Mouse (Mus musculus) urinary bladder, postnatal 10 days (tissue): Measurements from ENCODE around the gene Csde1.

Experiments
- DNase-seq: peaks from one replicate; pipeline ENCODE4 v3.0.0; 2022; ENCODE audit warnings: low spot score

Gene Csde1

GRCm38 (mm10) chr3:103020249-103020942 is at the start of gene Csde1:
Gene Csde1, plus strand, starts transcription at chr3:103020426.
- DNase-seq, result peak; percentile 83

GRCm38 (mm10) chr3:102970508-102970907 is 49.7 kb upstream of the Csde1 start:
- DNase-seq, result no peak

GRCm38 (mm10) chr3:102976906-102977305 is 43.3 kb upstream of the Csde1 start:
- no peak for DNase-seq

GRCm38 (mm10) chr3:102979550-102980348 is 40.5 kb upstream of the Csde1 start:
- DNase-seq, result no peak

GRCm38 (mm10) chr3:102980349-102980736 is 39.9 kb upstream of the Csde1 start:
- no peak for DNase-seq

- DNase-seq, result no peak
These were observed 29.2 kb upstream of the Csde1 start for GRCm38 (mm10) chr3:102991041-102991440.

GRCm38 (mm10) chr3:102992936-102993335 is 27.3 kb upstream of the Csde1 start:
- DNase-seq, result no peak

GRCm38 (mm10) chr3:102995233-102995604 is 25.0 kb upstream of the Csde1 start:
- no peak for DNase-seq

- peak; percentile 81 for DNase-seq
These were observed 24.5 kb upstream of the Csde1 start, which contains the start of gene Sike1 for GRCm38 (mm10) chr3:102995605-102996321. Gene Sike1, plus strand, starts transcription at chr3:102995708.

GRCm38 (mm10) chr3:102997036-102997435 is 23.2 kb upstream of the Csde1 start:
- no peak for DNase-seq

- no peak for DNase-seq
These were observed 22.6 kb upstream of the Csde1 start for GRCm38 (mm10) chr3:102997591-102997990.

GRCm38 (mm10) chr3:103001595-103001994 is 18.6 kb upstream of the Csde1 start:
- DNase-seq, result no peak

GRCm38 (mm10) chr3:103017350-103017749 is 2.9 kb upstream of the Csde1 start:
- DNase-seq, result no peak

GRCm38 (mm10) chr3:103019462-103019861 is 764 bp upstream of the Csde1 start:
- DNase-seq, result no peak

GRCm38 (mm10) chr3:103020943-103021638 is 865 bp downstream of the Csde1 start:
- DNase-seq, result peak; percentile 60

GRCm38 (mm10) chr3:103026174-103026573 is 5.9 kb downstream of the Csde1 start:
- no peak for DNase-seq

- no peak for DNase-seq
These were observed 20.1 kb downstream of the Csde1 start for GRCm38 (mm10) chr3:103040285-103040684.

GRCm38 (mm10) chr3:103040861-103041379 is 20.7 kb downstream of the Csde1 start:
- DNase-seq, result no peak

- no peak for DNase-seq
These were observed 35.9 kb downstream of the Csde1 start for GRCm38 (mm10) chr3:103056016-103056595.

- no peak for DNase-seq
These were observed 37.5 kb downstream of the Csde1 start for GRCm38 (mm10) chr3:103057752-103058151.
